Mouse (Mus musculus) lung, embryonic 16.5 days (tissue): Measurements from ENCODE around the gene Matn4. TPM values are rescaled to one million over a fixed set of nuclear protein-coding genes. Genes with fewer than 3 reads are reported as not detected.

ENCODE experiments used
- ATAC-seq: fragments of 200-750 bp; cut with Nextera tagmentation; 2 replicates; pipeline ENCODE4 v1.8.0; 2017; ENCODE audit warnings: low read depth, mild to moderate bottlenecking, moderate library complexity
- H3K27ac ChIP-seq: fragments of 300-500 bp; sonication (generic); 2 replicates; pipeline ENCODE4 v1.5.1; 2014; ENCODE audit warnings: mild to moderate bottlenecking, control low read depth, low read length
- H3K27me3 ChIP-seq: fragments of 300-500 bp; sonication (generic); 2 replicates; pipeline ENCODE4 v1.6.1; 2014; ENCODE audit warnings: low read depth, low read length, mixed read lengths; ENCODE audit not compliant: control insufficient read depth, insufficient read depth
- H3K36me3 ChIP-seq: fragments of 300-500 bp; sonication (generic); 2 replicates; pipeline ENCODE4 v1.6.1; 2014; ENCODE audit warnings: low read length; ENCODE audit not compliant: control insufficient read depth, insufficient read depth
- H3K4me1 ChIP-seq: fragments of 300-500 bp; sonication (generic); replicated peaks from 2 replicates; pipeline ENCODE4 v1.6.1; 2014; ENCODE audit warnings: low read length, mixed read lengths; ENCODE audit not compliant: control insufficient read depth, insufficient read depth
- H3K4me2 ChIP-seq: fragments of 300-500 bp; sonication (generic); 2 replicates; pipeline ENCODE4 v1.6.1; 2014; ENCODE audit warnings: low read depth, low read length, control low read depth
- H3K4me3 ChIP-seq: fragments of 300-500 bp; sonication (generic); 2 replicates; pipeline ENCODE4 v1.5.1; 2014; ENCODE audit warnings: mild to moderate bottlenecking, low read length, control low read depth
- H3K9ac ChIP-seq: fragments of 300-500 bp; sonication (generic); 2 replicates; pipeline ENCODE4 v1.6.1; 2014; ENCODE audit warnings: low read length, control low read depth
- H3K9me3 ChIP-seq: fragments of 300-500 bp; sonication (generic); 2 replicates; pipeline ENCODE4 v1.6.1; 2016; ENCODE audit warnings: low read length; ENCODE audit not compliant: control insufficient read depth
- WGBS: fragments of 180-500 bp; shearing (Covaris S2); extraction: QIAGEN DNeasy Blood & Tissue Kit; methylation state at CpG from one replicate; pipeline ENCODE4 v1.1.7; 2014; 5-methylcytosine and 5-hydroxymethylcytosine counted together
- polyA plus RNA-seq: library from polyadenylated mRNA; unstranded; fragments of >200 nt; fragmentation: Nextera tagmentation; extraction: Ambion mirVana; gene quantifications from 2 replicates; pipeline ENCODE4 v1.2.1, GENCODE M21; 2015

Gene Matn4
- polyA plus RNA-seq, 1 experiment from 2014 or later: 46.8 TPM

- no peaks in the 10 kb centered on the region for H3K9me3 ChIP-seq
- H3K4me2 ChIP-seq: no peak overlapping the region
- H3K36me3 ChIP-seq: no peaks in the 10 kb centered on the region
- no peak for ATAC-seq
- H3K4me3 ChIP-seq: no peak overlapping the region
- no peak overlapping the region for H3K9ac ChIP-seq
- H3K27ac ChIP-seq: no peak overlapping the region
- no peaks in the 10 kb centered on the region for H3K27me3 ChIP-seq
- 71% methylated on average over 3 of the region's 3 CpGs for WGBS
- no peaks in the 10 kb centered on the region; the same call in 1 of the 2 replicates for H3K4me1 ChIP-seq
These were observed 33.6 kb downstream of the Matn4 start for GRCm38 (mm10) chr2:164371371-164371770.

GRCm38 (mm10) chr2:164368620-164369105 lies 36.3 kb downstream of the Matn4 start:
- H3K27ac ChIP-seq: no peak overlapping the region
- ATAC-seq: no peak
- no peak overlapping the region for H3K4me3 ChIP-seq
- H3K4me1 ChIP-seq: no peaks in the 10 kb centered on the region; the same call in 1 of the 2 replicates
- no peaks in the 10 kb centered on the region for H3K27me3 ChIP-seq
- H3K4me2 ChIP-seq: no peak overlapping the region
- WGBS: 71% methylated on average over 6 of the region's 6 CpGs
- no peaks in the 10 kb centered on the region for H3K9me3 ChIP-seq
- no peak overlapping the region for H3K9ac ChIP-seq
- no peaks in the 10 kb centered on the region for H3K36me3 ChIP-seq

GRCm38 (mm10) chr2:164366947-164367346 lies 38.0 kb downstream of the Matn4 start:
- H3K4me1 ChIP-seq: no peaks in the 10 kb centered on the region; the same call in 1 of the 2 replicates
- no peaks in the 10 kb centered on the region for H3K36me3 ChIP-seq
- ATAC-seq: no peak
- H3K4me2 ChIP-seq: no peak overlapping the region
- no peaks in the 10 kb centered on the region for H3K9me3 ChIP-seq
- no peak overlapping the region for H3K27ac ChIP-seq
- 22% methylated on average over 3 of the region's 3 CpGs for WGBS
- no peaks in the 10 kb centered on the region for H3K27me3 ChIP-seq
- H3K9ac ChIP-seq: no peak overlapping the region
- H3K4me3 ChIP-seq: no peak overlapping the region

- WGBS: 31% methylated on average over 13 of the region's 13 CpGs
- Histone ChIP-seq H3K27me3 (no peaks in the 10 kb centered on the region; the same call in 1 of the 2 replicates), H3K9ac (no peak overlapping the region), H3K4me2 (peak overlapping the region; percentile 3; the same call in 1 of the 2 replicates), H3K4me3 (no peak overlapping the region), H3K9me3 (no peaks in the 10 kb centered on the region), H3K27ac (no peak overlapping the region), H3K4me1 (peaks cover 7% of the 10 kb centered on the region), H3K36me3 (no peaks in the 10 kb centered on the region)
- no peak for ATAC-seq
These were observed 43.8 kb downstream of the Matn4 start for GRCm38 (mm10) chr2:164360974-164361657.

- H3K4me2 ChIP-seq: no peak overlapping the region
- H3K4me3 ChIP-seq: no peak overlapping the region
- WGBS: 75% methylated on average over 5 of the region's 5 CpGs
- no peak for ATAC-seq
- no peaks in the 10 kb centered on the region; the same call in 1 of the 2 replicates for H3K27me3 ChIP-seq
- no peak overlapping the region for H3K9ac ChIP-seq
- no peak overlapping the region for H3K27ac ChIP-seq
- H3K9me3 ChIP-seq: no peaks in the 10 kb centered on the region
- H3K4me1 ChIP-seq: peaks cover 7% of the 10 kb centered on the region
- H3K36me3 ChIP-seq: no peaks in the 10 kb centered on the region
These were observed 45.3 kb downstream of the Matn4 start for GRCm38 (mm10) chr2:164359668-164360067.

GRCm38 (mm10) chr2:164359031-164359430 lies 45.9 kb downstream of the Matn4 start:
- ATAC-seq: no peak
- Histone ChIP-seq H3K27ac (no peak overlapping the region), H3K27me3 (no peaks in the 10 kb centered on the region; the same call in 1 of the 2 replicates), H3K4me3 (no peak overlapping the region), H3K4me2 (no peak overlapping the region), H3K4me1 (peaks cover 7% of the 10 kb centered on the region), H3K9me3 (no peaks in the 10 kb centered on the region), H3K9ac (no peak overlapping the region), H3K36me3 (no peaks in the 10 kb centered on the region)
- WGBS: 86% methylated on average over 5 of the region's 5 CpGs

GRCm38 (mm10) chr2:164358373-164358772 lies 46.6 kb downstream of the Matn4 start:
- Histone ChIP-seq H3K36me3 (no peaks in the 10 kb centered on the region), H3K4me2 (no peak overlapping the region), H3K4me3 (no peak overlapping the region), H3K9ac (no peak overlapping the region), H3K27me3 (no peaks in the 10 kb centered on the region; the same call in 1 of the 2 replicates), H3K27ac (no peak overlapping the region), H3K9me3 (no peaks in the 10 kb centered on the region), H3K4me1 (peaks cover 7% of the 10 kb centered on the region)
- WGBS: 70% methylated on average over 3 of the region's 3 CpGs
- no peak for ATAC-seq

GRCm38 (mm10) chr2:164356177-164356967 lies 48.6 kb downstream of the Matn4 start:
- H3K27ac ChIP-seq: no peak overlapping the region
- peaks cover 7% of the 10 kb centered on the region for H3K4me1 ChIP-seq
- H3K4me2 ChIP-seq: no peak overlapping the region
- no peak overlapping the region for H3K4me3 ChIP-seq
- no peaks in the 10 kb centered on the region for H3K36me3 ChIP-seq
- no peaks in the 10 kb centered on the region; the same call in 1 of the 2 replicates for H3K27me3 ChIP-seq
- 62% methylated on average over 11 of the region's 11 CpGs for WGBS
- no peak for ATAC-seq
- no peaks in the 10 kb centered on the region for H3K9me3 ChIP-seq
- no peak overlapping the region for H3K9ac ChIP-seq

GRCm38 (mm10) chr2:164353356-164353755 lies 51.6 kb downstream of the Matn4 start:
- H3K4me2 ChIP-seq: no peak overlapping the region
- no peaks in the 10 kb centered on the region for H3K4me1 ChIP-seq
- H3K9me3 ChIP-seq: no peaks in the 10 kb centered on the region
- no peak overlapping the region for H3K9ac ChIP-seq
- no peak overlapping the region for H3K27ac ChIP-seq
- no peak overlapping the region for H3K4me3 ChIP-seq
- 78% methylated on average over 11 of the region's 11 CpGs for WGBS
- no peaks in the 10 kb centered on the region for H3K36me3 ChIP-seq
- ATAC-seq: no peak
- no peaks in the 10 kb centered on the region for H3K27me3 ChIP-seq
